Mouse (Mus musculus) brain, embryonic 14.5 days (tissue): Measurements from ENCODE around the gene Wdr20.

Experiments used
- CTCF ChIP-seq: fragments of 200-500 bp; IDR thresholded peaks from 2 replicates; pipeline ENCODE4 v1.5.1; 2012; ENCODE audit warnings: inconsistent platforms, mild to moderate bottlenecking, moderate library complexity, borderline replicate concordance; ENCODE audit not compliant: insufficient read depth, insufficient read length; ENCODE audit errors: extremely low read depth
- POLR2A ChIP-seq: fragments of 200-500 bp; IDR thresholded peaks from 2 replicates; pipeline ENCODE4 v1.6.1; 2012; ENCODE audit warnings: mild to moderate bottlenecking, inconsistent platforms, borderline replicate concordance; ENCODE audit not compliant: poor library complexity, insufficient read depth, insufficient read length, severe bottlenecking; ENCODE audit errors: extremely low read depth

GRCm38 (mm10) chr12:110769660-110770297 lies 32.0 kb downstream of the Wdr20 start:
- TF ChIP-seq CTCF (no peak), POLR2A (no peak)
